In genomic region chr11:88926566-88926965, GRCm38 (mm10) we compare ENCODE assay signal across 31 mouse cellular contexts. TPM values are rescaled to one million over a fixed set of nuclear protein-coding genes. Genes with fewer than 3 reads are reported as not detected.
DNase-seq lines count a peak whose midpoint lies in the region; ATAC-seq lines count a peak whose summit lies in the region.
"Had no signal": no experiment of that assay in that cellular context is flagged by ENCODE, and none has a peak within 500 bp of the region (broad histone marks: within the 10 kb centered on the region; RNA-seq: fewer than 3 reads in every experiment).

No protein-coding gene starts in this region.

- H3K27me3 ChIP-seq in kidney, embryonic 14.5 days (ENCODE audit: control insufficient read depth, insufficient read depth, low read length): no peaks in the 10 kb centered on the region
- no peaks in the 10 kb centered on the region for H3K27me3 ChIP-seq in midbrain, embryonic 11.5 days (ENCODE audit: control insufficient read depth, insufficient read depth, low read length)
- no peaks in the 10 kb centered on the region for H3K27me3 ChIP-seq in midbrain, embryonic 14.5 days (ENCODE audit: control insufficient read depth, insufficient read depth, low read length)
- H3K27me3 ChIP-seq: embryonic facial prominence, embryonic 13.5 days; forebrain, embryonic 12.5 days; forebrain, embryonic 15.5 days; heart, embryonic 13.5 days; hindbrain, embryonic 12.5 days; hindbrain, embryonic 15.5 days had no signal

- H3K4me3 ChIP-seq in kidney, embryonic 14.5 days (ENCODE audit: low read length): no peak overlapping the region
- H3K4me3 ChIP-seq in midbrain, embryonic 11.5 days (ENCODE audit: low read depth, low read length): no peak overlapping the region
- H3K4me3 ChIP-seq in midbrain, embryonic 14.5 days (replicated peaks; ENCODE audit: low read depth, low read length): no peak overlapping the region
- H3K4me3 ChIP-seq: embryonic facial prominence, embryonic 10.5 days; embryonic facial prominence, embryonic 13.5 days; erythroblast, embryonic 14.5 days; forebrain, embryonic 12.5 days; forebrain, embryonic 15.5 days; heart, adult 2 months; heart, embryonic 10.5 days; heart, embryonic 13.5 days; hindbrain, embryonic 12.5 days; hindbrain, embryonic 15.5 days had no signal

- H3K4me1 ChIP-seq in kidney, embryonic 14.5 days (ENCODE audit: control insufficient read depth, insufficient read depth, low read length): no peaks in the 10 kb centered on the region
- H3K4me1 ChIP-seq in midbrain, embryonic 11.5 days (ENCODE audit: control insufficient read depth, insufficient read depth, low read length): no peaks in the 10 kb centered on the region
- no peaks in the 10 kb centered on the region for H3K4me1 ChIP-seq in midbrain, embryonic 14.5 days (ENCODE audit: control insufficient read depth, insufficient read depth, low read length)
- H3K4me1 ChIP-seq: embryonic facial prominence, embryonic 10.5 days; embryonic facial prominence, embryonic 13.5 days; forebrain, embryonic 12.5 days; forebrain, embryonic 15.5 days; heart, embryonic 10.5 days; heart, embryonic 13.5 days; hindbrain, embryonic 12.5 days; hindbrain, embryonic 15.5 days had no signal

- no peak overlapping the region for H3K27ac ChIP-seq in kidney, embryonic 14.5 days (ENCODE audit: low read depth, low read length)
- H3K27ac ChIP-seq in midbrain, embryonic 11.5 days (ENCODE audit: low read depth, low read length): no peak overlapping the region
- no peak overlapping the region for H3K27ac ChIP-seq in midbrain, embryonic 14.5 days (replicated peaks; ENCODE audit: low read depth, low read length)
- H3K27ac ChIP-seq: embryonic facial prominence, embryonic 10.5 days; embryonic facial prominence, embryonic 13.5 days; forebrain, embryonic 12.5 days; forebrain, embryonic 15.5 days; heart, adult 2 months; heart, embryonic 10.5 days; heart, embryonic 13.5 days; hindbrain, embryonic 12.5 days; hindbrain, embryonic 15.5 days had no signal

- no peak overlapping the region for H3K4me2 ChIP-seq in kidney, embryonic 14.5 days (replicated peaks; ENCODE audit: low read depth, low read length)
- no peak overlapping the region for H3K4me2 ChIP-seq in midbrain, embryonic 11.5 days
- no peak overlapping the region for H3K4me2 ChIP-seq in midbrain, embryonic 14.5 days (ENCODE audit: low read length)
- H3K4me2 ChIP-seq: embryonic facial prominence, embryonic 13.5 days; forebrain, embryonic 12.5 days; forebrain, embryonic 15.5 days; heart, embryonic 13.5 days; hindbrain, embryonic 12.5 days; hindbrain, embryonic 15.5 days had no signal

- peak; percentile 53 to 67 for DNase-seq in kidney, adult 8-10 months
- DNase-seq in midbrain, embryonic 11.5 days (ENCODE audit: low spot score, missing footprints): peak; percentile 51
- no peak for DNase-seq in midbrain, embryonic 14.5 days
- peak; percentile 37 to 81 for DNase-seq in kidney, postnatal 25 days
- DNase-seq in cerebellum, adult 11-12 months: no peak
- DNase-seq: adrenal gland, adult 2 months; adrenal gland, postnatal 14 days; cerebellum, adult 11 months; cerebellum, adult 8-10 months; cerebellum, postnatal 10 days; cerebellum, postnatal 36 days; embryo, embryonic 11 days; gastrocnemius, postnatal 10 days; gastrocnemius, postnatal 36 days; heart, adult 2 months; heart, postnatal 14 days; heart, postnatal 4 days had no signal

- H3K9me3 ChIP-seq in kidney, embryonic 14.5 days (ENCODE audit: control insufficient read depth, low read length): no peaks in the 10 kb centered on the region
- no peaks in the 10 kb centered on the region for H3K9me3 ChIP-seq in midbrain, embryonic 11.5 days (ENCODE audit: control insufficient read depth, low read length)
- no peaks in the 10 kb centered on the region for H3K9me3 ChIP-seq in midbrain, embryonic 14.5 days (ENCODE audit: control insufficient read depth, low read length)
- H3K9me3 ChIP-seq: embryonic facial prominence, embryonic 10.5 days; embryonic facial prominence, embryonic 13.5 days; forebrain, embryonic 12.5 days; forebrain, embryonic 15.5 days; heart, embryonic 10.5 days; heart, embryonic 13.5 days; hindbrain, embryonic 12.5 days; hindbrain, embryonic 15.5 days had no signal

- H3K36me3 ChIP-seq in kidney, embryonic 14.5 days (ENCODE audit: control insufficient read depth, insufficient read depth, low read length): peaks cover 32% of the 10 kb centered on the region
- H3K36me3 ChIP-seq in midbrain, embryonic 11.5 days (ENCODE audit: control insufficient read depth, insufficient read depth, low read length): peaks cover 12% of the 10 kb centered on the region; the same call in 1 of the 2 replicates
- peaks cover 38% of the 10 kb centered on the region for H3K36me3 ChIP-seq in midbrain, embryonic 14.5 days (ENCODE audit: control insufficient read depth, insufficient read depth, low read length)

- ATAC-seq in kidney, embryonic 14.5 days (ENCODE audit: low FRiP score, low TSS enrichment): no peak
- no peak for ATAC-seq in midbrain, embryonic 11.5 days (ENCODE audit: low FRiP score)
- no peak for ATAC-seq in midbrain, embryonic 14.5 days (ENCODE audit: low FRiP score, low TSS enrichment)
- ATAC-seq: CD4-positive, CD25-positive, alpha-beta regulatory T cell, adult 4 months; forebrain, embryonic 15.5 days had no signal

- H3K9ac ChIP-seq in kidney, embryonic 14.5 days (ENCODE audit: low read depth, low read length): no peak overlapping the region
- no peak overlapping the region for H3K9ac ChIP-seq in midbrain, embryonic 11.5 days (ENCODE audit: low read length)
- no peak overlapping the region for H3K9ac ChIP-seq in midbrain, embryonic 14.5 days (replicated peaks; ENCODE audit: low read length)
- H3K9ac ChIP-seq: embryonic facial prominence, embryonic 13.5 days; forebrain, embryonic 12.5 days; forebrain, embryonic 15.5 days; heart, embryonic 13.5 days; hindbrain, embryonic 12.5 days; hindbrain, embryonic 15.5 days had no signal

- 67% methylated on average over 5 of the region's 5 CpGs for WGBS in kidney, embryonic 14.5 days
- WGBS in midbrain, embryonic 11.5 days: 85% methylated on average over 5 of the region's 5 CpGs
- 94% methylated on average over 5 of the region's 5 CpGs for WGBS in midbrain, embryonic 14.5 days

RNA-seq across cellular contexts. Expression of gene Scpep1, which starts 28.7 kb away (rescaled TPM):
- 90.5 and 110 TPM in 2 replicates for polyA plus RNA-seq in kidney, embryonic 14.5 days (2014; fragmentation: Nextera tagmentation; extraction: Ambion mirVana)
- 74.2 and 76.7 TPM in 2 replicates for polyA plus RNA-seq in midbrain, embryonic 11.5 days (2014; fragmentation: Nextera tagmentation; extraction: Ambion mirVana)
- polyA plus RNA-seq in midbrain, embryonic 14.5 days (2014; fragmentation: Nextera tagmentation; extraction: Ambion mirVana): 19.9 and 26.8 TPM in 2 replicates

RNA-seq across cellular contexts. Expression of gene Elobl, which starts 40.2 kb away (rescaled TPM):
- polyA plus RNA-seq in kidney, embryonic 14.5 days (2014; fragmentation: Nextera tagmentation; extraction: Ambion mirVana): not detected in 2 replicates
- not detected in 2 replicates for polyA plus RNA-seq in midbrain, embryonic 11.5 days (2014; fragmentation: Nextera tagmentation; extraction: Ambion mirVana)
- not detected in 2 replicates for polyA plus RNA-seq in midbrain, embryonic 14.5 days (2014; fragmentation: Nextera tagmentation; extraction: Ambion mirVana)
- polyA plus RNA-seq: C2C12; CD4-positive, CD25-positive, alpha-beta regulatory T cell, adult 4 months; cortical plate, adult 2 months; embryonic facial prominence, embryonic 10.5 days; embryonic facial prominence, embryonic 13.5 days; erythroblast, embryonic 14.5 days; forebrain, embryonic 12.5 days; forebrain, embryonic 15.5 days; heart, adult 2 months; heart, embryonic 10.5 days; heart, embryonic 13.5 days; heart, embryonic 16.5 days; hindbrain, embryonic 12.5 days; hindbrain, embryonic 15.5 days had no signal

RNA-seq across cellular contexts. Expression of gene Coil, which starts 43.5 kb away (rescaled TPM):
- 12.1 and 14.5 TPM in 2 replicates for polyA plus RNA-seq in kidney, embryonic 14.5 days (2014; fragmentation: Nextera tagmentation; extraction: Ambion mirVana)
- polyA plus RNA-seq in midbrain, embryonic 11.5 days (2014; fragmentation: Nextera tagmentation; extraction: Ambion mirVana): 24.2 and 24.5 TPM in 2 replicates
- 19.2 and 21.8 TPM in 2 replicates for polyA plus RNA-seq in midbrain, embryonic 14.5 days (2014; fragmentation: Nextera tagmentation; extraction: Ambion mirVana)

Comparison
In these comparisons a context has a peak if more than half of its experiments do, and no peak if none do; other contexts are left out.
1. DNase-seq: peak in kidney, adult 8-10 months (2 of 2), midbrain, embryonic 11.5 days (single experiment) and kidney, postnatal 25 days (2 of 2); none in midbrain, embryonic 14.5 days (single experiment) and cerebellum, adult 11-12 months (single experiment).